Mouse (Mus musculus) heart, adult 8-10 months (tissue): ENCODE measurements at regions not wholly inside any gene's neighbourhood (a gene's known extent, or its start where the extent isn't known, plus 50 kb on each side); places are given as distances from the start of the nearest gene placed in this dataset.

Source experiments
- DNase-seq: peaks from one replicate; pipeline ENCODE4 v3.0.0; 2022; ENCODE audit warnings: low spot score

- no peak for DNase-seq
These were observed 257.7 kb downstream of the Lmo4 start for GRCm38 (mm10) chr3:143947079-143947937.

GRCm38 (mm10) chr3:143939068-143939709 is 265.8 kb downstream of the Lmo4 start:
- DNase-seq, result no peak

- DNase-seq, result no peak
These were observed 279.7 kb downstream of the Lmo4 start for GRCm38 (mm10) chr3:143925322-143925721.

GRCm38 (mm10) chr3:143919744-143920143 is 285.3 kb downstream of the Lmo4 start:
- DNase-seq, result no peak

GRCm38 (mm10) chr3:143914341-143915217 is 290.4 kb downstream of the Lmo4 start:
- DNase-seq, result no peak

GRCm38 (mm10) chr3:143913044-143913574 is 291.9 kb downstream of the Lmo4 start:
- DNase-seq, result no peak

GRCm38 (mm10) chr3:143912433-143912832 is 292.6 kb downstream of the Lmo4 start:
- no peak for DNase-seq

GRCm38 (mm10) chr3:143909341-143909740 is 295.7 kb downstream of the Lmo4 start:
- DNase-seq, result no peak

GRCm38 (mm10) chr3:143903421-143903820 is 301.6 kb downstream of the Lmo4 start:
- DNase-seq, result no peak

- DNase-seq, result no peak
These were observed 324.2 kb downstream of the Lmo4 start for GRCm38 (mm10) chr3:143880813-143881212.

GRCm38 (mm10) chr3:143873876-143874275 is 331.1 kb downstream of the Lmo4 start:
- DNase-seq, result no peak

GRCm38 (mm10) chr3:143866521-143866920 is 338.5 kb downstream of the Lmo4 start:
- DNase-seq, result no peak

GRCm38 (mm10) chr3:143865626-143866025 is 339.4 kb downstream of the Lmo4 start:
- DNase-seq, result no peak

GRCm38 (mm10) chr3:143864490-143864889 is 340.5 kb downstream of the Lmo4 start:
- DNase-seq, result no peak

GRCm38 (mm10) chr3:143862531-143862930 is 342.5 kb downstream of the Lmo4 start:
- no peak for DNase-seq

- no peak for DNase-seq
These were observed 343.2 kb downstream of the Lmo4 start for GRCm38 (mm10) chr3:143861866-143862265.

- DNase-seq, result no peak
These were observed 369.3 kb downstream of the Lmo4 start for GRCm38 (mm10) chr3:143835611-143836240.

GRCm38 (mm10) chr3:143834725-143835124 is 370.3 kb downstream of the Lmo4 start:
- DNase-seq, result no peak

GRCm38 (mm10) chr3:143823395-143823777 is 381.6 kb downstream of the Lmo4 start:
- DNase-seq, result no peak

GRCm38 (mm10) chr3:143822564-143823394 is 382.2 kb downstream of the Lmo4 start:
- DNase-seq, result no peak
